Mouse (Mus musculus) neural tube, embryonic 15.5 days (tissue): Measurements from ENCODE around the gene Btbd3. TPM values are rescaled to one million over a fixed set of nuclear protein-coding genes. Genes with fewer than 3 reads are reported as not detected.

Experiments
- ATAC-seq: fragments of 200-750 bp; cut with Nextera tagmentation; 2 replicates; pipeline ENCODE4 v1.8.0; 2017; ENCODE audit warnings: mild to moderate bottlenecking, moderate TSS enrichment, moderate library complexity; ENCODE audit not compliant: low FRiP score
- H3K27ac ChIP-seq: fragments of 300-500 bp; sonication (generic); replicated peaks from 2 replicates; pipeline ENCODE4 v1.5.1; 2015; ENCODE audit warnings: mild to moderate bottlenecking, inconsistent platforms
- H3K27me3 ChIP-seq: fragments of 300-500 bp; sonication (generic); replicated peaks from 2 replicates; pipeline ENCODE4 v1.6.1; 2015; ENCODE audit warnings: inconsistent platforms
- H3K36me3 ChIP-seq: fragments of 300-500 bp; sonication (generic); 2 replicates; pipeline ENCODE4 v1.6.1; 2015; ENCODE audit warnings: inconsistent platforms
- H3K4me1 ChIP-seq: fragments of 300-500 bp; sonication (generic); 2 replicates; pipeline ENCODE4 v1.6.1; 2015; ENCODE audit warnings: inconsistent platforms
- H3K4me2 ChIP-seq: fragments of 300-500 bp; sonication (generic); 2 replicates; pipeline ENCODE4 v1.6.1; 2015; ENCODE audit warnings: inconsistent platforms, mild to moderate bottlenecking, moderate library complexity
- H3K4me3 ChIP-seq: fragments of 300-500 bp; sonication (generic); replicated peaks from 2 replicates; pipeline ENCODE4 v1.5.1; 2015; ENCODE audit warnings: mild to moderate bottlenecking, inconsistent platforms
- H3K9ac ChIP-seq: fragments of 300-500 bp; sonication (generic); replicated peaks from 2 replicates; pipeline ENCODE4 v1.6.1; 2015; ENCODE audit warnings: mild to moderate bottlenecking, inconsistent platforms
- H3K9me3 ChIP-seq: fragments of 300-500 bp; sonication (generic); replicated peaks from 2 replicates; pipeline ENCODE4 v1.6.1; 2016; ENCODE audit warnings: inconsistent platforms
- WGBS: fragments of 180-500 bp; shearing (Covaris S2); methylation state at CpG from one replicate; pipeline ENCODE4 v1.1.7; 2015; ENCODE audit warnings: mixed read lengths; 5-methylcytosine and 5-hydroxymethylcytosine counted together
- polyA plus RNA-seq: library from polyadenylated mRNA; unstranded; fragments of >200 nt; fragmentation: Nextera tagmentation; extraction: Ambion mirVana; gene quantifications from 2 replicates; pipeline ENCODE4 v1.2.1, GENCODE M21; 2015

The Btbd3 gene
- polyA plus RNA-seq, 1 experiment from 2014 or later: 18.6 TPM

GRCm38 (mm10) chr2:138585930-138586329, 329.6 kb downstream of the Btbd3 start:
- no peaks in the 10 kb centered on the region for H3K36me3 ChIP-seq
- H3K27ac ChIP-seq: no peak overlapping the region
- H3K9me3 ChIP-seq: no peaks in the 10 kb centered on the region
- 91% methylated on average over 2 of the region's 2 CpGs for WGBS
- no peak overlapping the region for H3K9ac ChIP-seq
- no peaks in the 10 kb centered on the region for H3K4me1 ChIP-seq
- no peak overlapping the region for H3K4me2 ChIP-seq
- no peaks in the 10 kb centered on the region for H3K27me3 ChIP-seq
- no peak overlapping the region for H3K4me3 ChIP-seq
- ATAC-seq: no peak

- WGBS: 84% methylated on average over 2 of the region's 2 CpGs
- no peak; the same call in 1 of the 2 replicates for ATAC-seq
Observed at GRCm38 (mm10) chr2:138587335-138587734, 331.0 kb downstream of the Btbd3 start.

GRCm38 (mm10) chr2:138587795-138588545, 331.6 kb downstream of the Btbd3 start:
- Histone ChIP-seq H3K9me3 (no peaks in the 10 kb centered on the region), H3K9ac (no peak overlapping the region), H3K27ac (no peak overlapping the region), H3K4me2 (no peak overlapping the region), H3K4me1 (no peaks in the 10 kb centered on the region), H3K4me3 (no peak overlapping the region), H3K36me3 (no peaks in the 10 kb centered on the region), H3K27me3 (no peaks in the 10 kb centered on the region)
- WGBS: 87% methylated on average over 7 of the region's 7 CpGs
- ATAC-seq: no peak

More at GRCm38 (mm10) chr2:138587335-138587734, 331.0 kb downstream of the Btbd3 start:
- H3K36me3 ChIP-seq: no peaks in the 10 kb centered on the region
- H3K9me3 ChIP-seq: no peaks in the 10 kb centered on the region
- no peak overlapping the region for H3K4me2 ChIP-seq
- no peaks in the 10 kb centered on the region for H3K4me1 ChIP-seq
- H3K9ac ChIP-seq: no peak overlapping the region
- H3K27ac ChIP-seq: no peak overlapping the region
- H3K4me3 ChIP-seq: no peak overlapping the region
- no peaks in the 10 kb centered on the region for H3K27me3 ChIP-seq

- Histone ChIP-seq H3K27ac (no peak overlapping the region), H3K4me2 (no peak overlapping the region), H3K9ac (no peak overlapping the region), H3K4me3 (no peak overlapping the region), H3K36me3 (no peaks in the 10 kb centered on the region), H3K9me3 (no peaks in the 10 kb centered on the region), H3K4me1 (no peaks in the 10 kb centered on the region), H3K27me3 (no peaks in the 10 kb centered on the region)
- WGBS: 73% methylated on average over 3 of the region's 3 CpGs
- no peak for ATAC-seq
Observed at GRCm38 (mm10) chr2:138589105-138589504, 332.7 kb downstream of the Btbd3 start.

GRCm38 (mm10) chr2:138590307-138590706, 333.9 kb downstream of the Btbd3 start:
- Histone ChIP-seq H3K9ac (no peak overlapping the region), H3K36me3 (no peaks in the 10 kb centered on the region), H3K27ac (no peak overlapping the region), H3K27me3 (no peaks in the 10 kb centered on the region), H3K4me3 (no peak overlapping the region), H3K4me1 (no peaks in the 10 kb centered on the region), H3K9me3 (no peaks in the 10 kb centered on the region), H3K4me2 (no peak overlapping the region)
- WGBS: 75% methylated on average over 1 of the region's 1 CpGs
- ATAC-seq: no peak

GRCm38 (mm10) chr2:138612361-138612760, 356.0 kb downstream of the Btbd3 start:
- Histone ChIP-seq H3K4me1 (no peaks in the 10 kb centered on the region), H3K27me3 (no peaks in the 10 kb centered on the region), H3K27ac (no peak overlapping the region), H3K9me3 (no peaks in the 10 kb centered on the region), H3K4me3 (no peak overlapping the region), H3K36me3 (no peaks in the 10 kb centered on the region), H3K4me2 (no peak overlapping the region), H3K9ac (no peak overlapping the region)
- ATAC-seq: no peak

GRCm38 (mm10) chr2:138617501-138617900, 361.1 kb downstream of the Btbd3 start:
- no peak for ATAC-seq

More at GRCm38 (mm10) chr2:138617501-138617900, 361.1 kb downstream of the Btbd3 start:
- Histone ChIP-seq H3K4me2 (no peak overlapping the region), H3K27me3 (no peaks in the 10 kb centered on the region), H3K9me3 (no peaks in the 10 kb centered on the region), H3K36me3 (no peaks in the 10 kb centered on the region), H3K4me1 (no peaks in the 10 kb centered on the region), H3K4me3 (no peak overlapping the region), H3K9ac (no peak overlapping the region), H3K27ac (no peak overlapping the region)
- WGBS: 83% methylated on average over 5 of the region's 5 CpGs
